Mouse (Mus musculus): ENCODE results near the gene Plekha4.
A peak's percentile ranks its signal among the peaks of the same experiment; 100 is the strongest.
"Not testable (repeated sequence)": the region's sequence is repeated elsewhere in the genome, so short reads cannot be mapped to it uniquely, and the experiment has no call there.

Plekha4 gene

DNA sequence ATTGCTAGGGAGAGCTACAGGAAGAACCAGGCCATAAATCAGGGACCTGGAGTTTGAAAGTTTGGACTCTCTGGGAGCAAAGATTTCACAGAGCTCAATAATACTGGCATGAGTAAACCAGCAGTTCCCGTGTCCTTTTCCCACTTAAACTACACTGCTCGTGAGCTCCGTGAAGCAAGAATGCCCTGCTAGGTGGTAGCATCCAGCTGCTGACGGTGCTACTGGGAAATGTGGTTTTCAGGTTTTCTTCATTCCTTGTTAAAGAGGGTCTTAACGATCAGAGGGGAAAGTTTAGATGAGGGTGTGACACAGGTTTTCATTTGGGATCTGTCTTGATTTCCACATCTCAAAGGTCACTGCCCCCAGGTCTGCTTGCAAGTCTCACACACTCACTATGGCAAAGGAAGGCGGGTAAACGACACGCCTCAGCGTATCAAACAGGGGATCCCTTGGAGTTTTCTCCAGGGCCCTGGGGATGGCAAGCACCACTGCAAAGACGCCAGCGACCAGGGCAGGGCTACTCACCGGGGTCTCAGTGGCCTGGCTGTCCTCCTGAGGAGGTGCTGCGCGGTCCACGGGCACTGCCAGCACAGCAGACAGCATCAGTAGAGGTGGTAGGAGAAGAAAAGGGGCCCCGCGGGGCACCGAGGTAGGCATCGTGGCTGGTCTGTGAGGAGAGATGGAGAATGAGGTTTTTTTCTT, 16.8 kb upstream of the Plekha4 start:
- peak; percentile 44 for DNase-seq (ENCODE audit: low read depth)

DNA sequence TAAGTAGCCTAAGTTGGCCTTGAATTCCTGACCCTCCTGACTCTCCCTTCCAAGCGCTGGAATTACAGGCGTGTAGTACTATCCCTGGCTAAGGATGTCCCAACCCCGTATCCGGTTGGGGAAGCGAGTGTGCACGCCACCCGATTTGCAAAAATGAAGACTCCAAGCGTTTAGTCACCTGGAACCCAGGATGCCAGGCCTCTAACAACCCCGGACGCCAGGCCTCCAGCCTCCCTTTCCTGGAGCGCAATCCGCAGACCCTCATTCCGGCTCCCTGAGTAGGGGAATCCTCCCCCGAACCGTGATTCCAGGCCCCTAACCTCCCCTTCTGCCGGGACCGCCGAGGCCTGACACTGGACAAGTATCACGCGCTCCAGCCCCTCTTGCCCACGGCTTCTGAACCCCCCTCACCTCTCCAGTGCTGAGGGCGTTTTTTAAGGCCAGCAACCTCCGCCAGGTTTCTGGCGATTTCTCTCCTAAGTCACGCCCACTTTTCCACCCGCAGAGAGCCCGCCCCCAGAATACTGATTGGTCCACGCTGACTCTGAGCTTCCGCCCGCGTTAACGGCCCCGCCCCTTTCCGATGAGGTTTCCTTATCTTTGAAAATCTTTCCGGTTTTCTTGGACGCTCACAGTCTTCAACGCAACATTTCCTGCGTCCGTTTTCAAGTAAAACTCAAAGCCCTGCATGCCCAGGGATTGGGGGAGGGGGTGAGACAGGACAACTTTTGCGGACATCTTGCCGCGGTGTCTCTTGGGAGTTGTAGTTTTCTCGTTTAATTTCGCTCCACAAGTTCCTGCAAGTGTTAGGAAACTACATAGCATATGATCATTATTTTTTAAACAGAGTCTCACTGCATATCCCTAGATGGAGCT, 16.0 kb upstream of the Plekha4 start, which contains the start of gene Nucb1:
Gene Nucb1 (minus strand): TSS at position 495 of the 876 bp plus-strand sequence.
- DNase-seq (ENCODE audit: low read depth): peak; percentile 100

DNA sequence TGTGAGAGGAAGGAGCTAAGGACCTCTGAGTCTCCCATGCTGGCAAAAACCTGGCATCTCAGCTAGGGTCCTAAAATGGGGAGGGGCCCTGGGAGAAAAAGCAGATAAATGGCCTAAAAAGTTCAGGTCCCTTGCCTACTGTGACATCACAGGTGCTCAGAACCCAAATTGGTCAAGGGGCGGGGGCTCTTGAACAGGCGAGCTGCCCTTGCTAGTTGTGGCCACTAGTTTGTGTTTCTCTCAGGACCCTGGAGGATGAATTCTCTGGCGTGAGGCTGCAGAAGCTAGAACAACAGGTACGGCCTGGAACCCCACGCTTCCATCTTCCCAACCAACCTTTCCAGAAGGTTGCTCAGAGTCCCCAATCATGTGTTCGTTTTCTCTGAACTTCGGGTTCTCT, 11.7 kb upstream of the Plekha4 start:
- DNase-seq (ENCODE audit: low read depth): no peak

DNA sequence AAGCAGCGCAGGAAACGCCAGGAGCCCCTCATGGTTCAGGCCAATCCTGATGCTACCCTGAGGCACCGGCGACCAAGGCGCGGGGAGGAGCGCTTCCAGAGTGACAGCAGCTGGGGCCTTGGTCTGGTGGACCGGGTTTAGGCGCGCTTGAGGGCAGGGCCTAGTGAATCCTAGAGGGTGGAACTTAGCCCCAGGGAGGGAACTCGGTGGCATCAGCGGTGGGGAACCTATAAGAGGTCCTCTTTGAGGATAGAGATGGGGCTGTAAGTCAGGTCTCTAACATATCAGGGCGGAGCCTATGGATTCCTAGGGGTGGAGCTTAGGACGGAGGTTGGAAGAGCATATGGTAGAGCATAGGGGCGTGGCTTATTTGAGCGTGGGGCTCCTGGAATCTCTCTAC, 10.7 kb upstream of the Plekha4 start:
- no peak for DNase-seq (ENCODE audit: low read depth)

DNA sequence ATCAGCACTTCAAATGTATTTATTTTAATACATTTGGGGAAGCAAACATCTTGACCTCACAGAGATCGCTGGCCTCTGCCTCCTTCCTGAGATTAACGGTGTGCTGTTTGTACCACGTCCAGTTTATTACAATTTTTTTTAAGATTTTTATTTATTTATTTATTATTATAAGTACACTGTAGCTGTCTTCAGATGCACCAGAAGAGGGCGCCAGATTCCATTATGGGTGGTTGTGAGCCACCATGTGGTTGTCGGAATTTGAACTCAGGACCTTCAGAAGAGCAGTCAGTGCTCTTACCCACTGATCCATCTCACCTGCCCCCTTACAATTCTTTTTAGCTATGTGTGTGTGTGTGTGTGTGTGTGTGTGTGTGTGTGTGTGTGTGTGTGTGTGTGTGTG, 9.3 kb upstream of the Plekha4 start:
- not testable (repeated sequence) for DNase-seq (ENCODE audit: low read depth)

DNA sequence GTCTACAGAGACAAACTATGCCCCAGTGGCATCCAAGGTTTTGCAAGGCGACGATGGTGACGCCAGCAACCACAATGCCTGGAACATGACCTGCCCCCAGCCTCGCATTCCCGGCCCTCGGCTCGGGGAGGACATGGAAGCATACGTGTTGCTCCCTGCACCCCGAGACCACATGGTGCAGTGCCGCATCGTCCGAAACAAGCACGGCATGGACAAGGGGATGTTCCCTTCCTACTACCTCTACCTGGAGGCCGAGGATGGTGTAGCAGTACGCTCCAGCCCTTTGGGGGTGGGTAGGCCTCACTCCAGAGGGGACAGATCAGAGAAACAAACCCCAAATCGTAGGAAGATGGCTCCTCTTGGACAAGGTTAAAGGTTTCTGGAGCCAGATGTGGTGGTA, 7.5 kb upstream of the Plekha4 start:
- DNase-seq (ENCODE audit: low read depth): no peak

DNA sequence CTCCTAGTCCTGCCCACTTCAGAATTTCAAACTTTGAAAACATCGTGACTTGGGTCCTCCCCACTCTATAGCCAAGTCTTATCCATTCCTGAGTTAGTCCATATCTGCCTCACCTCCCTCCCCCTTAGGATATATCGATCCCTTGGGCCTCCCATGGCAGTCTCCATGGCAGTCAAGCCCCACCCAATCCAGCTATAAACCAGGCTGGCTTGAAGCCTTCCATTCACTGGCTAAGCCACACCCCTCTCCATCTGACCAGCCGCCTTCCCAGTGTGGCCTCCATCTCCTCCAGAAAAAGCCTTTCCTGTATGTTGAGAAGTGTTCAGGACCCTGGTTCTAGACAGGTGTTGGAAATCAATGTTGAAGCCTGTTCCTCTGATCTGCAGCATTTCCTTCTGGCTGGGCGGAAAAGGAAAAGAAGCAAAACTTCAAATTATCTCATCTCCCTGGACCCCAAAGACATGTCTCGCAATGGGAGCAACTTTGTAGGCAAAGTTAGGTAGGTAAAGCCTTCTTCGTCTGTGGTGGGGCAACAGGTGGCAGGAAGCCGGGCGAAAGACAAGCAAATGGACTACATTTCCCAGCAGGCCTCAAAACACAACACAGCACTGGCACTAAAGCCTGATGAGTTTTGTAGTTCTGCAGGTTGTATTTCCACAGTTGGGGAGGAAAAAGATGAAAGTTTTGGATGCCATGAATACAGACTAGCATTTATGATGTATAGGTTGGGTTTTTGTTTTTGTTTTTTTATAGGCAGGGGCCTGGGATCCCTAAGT, 6.6 kb upstream of the Plekha4 start:
- DNase-seq (ENCODE audit: low read depth): no peak

DNA sequence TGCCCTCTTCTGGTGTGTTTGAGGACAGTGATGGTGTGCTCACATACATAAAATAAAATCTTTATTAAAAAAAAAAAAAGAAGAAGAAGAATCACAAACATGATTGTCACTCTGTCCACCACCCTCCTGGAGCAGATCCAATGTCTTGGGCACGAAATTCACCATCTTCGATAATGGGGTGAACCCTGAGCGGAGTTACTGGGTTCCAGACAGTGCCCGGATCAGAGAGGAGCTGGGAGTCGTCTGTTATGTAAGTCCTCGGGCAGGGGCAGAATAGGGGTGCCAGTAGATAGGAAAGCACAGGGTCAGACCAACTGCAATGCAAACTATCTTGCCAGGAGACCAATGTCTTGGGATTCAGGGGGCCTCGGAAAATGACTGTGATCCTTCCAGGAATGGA, 5.5 kb upstream of the Plekha4 start:
- no peak for DNase-seq (ENCODE audit: low read depth)

DNA sequence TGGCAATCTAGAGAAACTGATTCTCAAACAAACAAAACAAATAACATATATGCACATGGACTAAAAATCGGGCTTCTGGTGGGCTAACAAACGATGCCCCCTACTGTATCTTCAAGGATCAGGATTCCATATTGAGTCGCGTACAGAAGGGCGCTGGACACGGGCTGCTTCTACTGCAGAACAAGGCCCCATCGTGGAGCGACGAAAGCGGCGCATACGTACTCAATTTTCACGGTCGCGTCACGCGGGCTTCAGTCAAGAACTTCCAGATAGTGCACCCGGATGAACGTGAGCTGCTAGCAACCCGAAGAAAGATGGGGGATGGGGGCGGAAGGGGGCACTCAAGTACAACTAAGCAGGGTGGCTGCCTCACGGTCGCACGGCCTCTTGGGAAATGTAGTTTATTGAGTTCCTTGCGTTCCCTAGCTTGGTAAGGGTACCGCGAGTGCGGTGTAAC, 4.4 kb upstream of the Plekha4 start:
- DNase-seq (ENCODE audit: low read depth): peak; percentile 92

DNA sequence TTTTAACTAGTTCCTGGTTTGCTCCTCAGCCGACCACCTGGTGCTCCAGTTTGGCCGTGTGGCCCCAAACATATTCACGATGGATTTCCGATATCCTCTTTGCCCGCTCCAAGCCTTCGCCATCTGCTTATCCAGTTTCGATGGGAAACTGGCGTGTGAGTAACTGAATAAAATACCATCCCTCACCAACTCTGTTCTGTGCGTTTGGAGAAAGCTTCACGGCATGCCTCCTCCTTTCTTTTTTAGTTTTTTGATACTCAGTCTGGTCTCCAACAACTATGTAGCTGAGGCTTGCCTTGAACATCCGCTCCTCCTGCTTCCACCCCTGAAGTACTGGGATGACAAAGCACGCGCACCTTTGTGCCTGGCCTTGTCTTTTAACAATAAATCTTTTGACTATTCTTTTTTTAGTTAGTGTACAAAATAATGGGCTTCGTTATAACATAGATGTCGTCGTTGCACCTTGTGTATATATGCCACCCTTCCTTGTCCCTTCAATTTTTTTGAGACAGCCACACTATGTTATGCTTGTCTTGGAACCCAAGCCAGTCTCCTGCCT, 3.9 kb upstream of the Plekha4 start:
- DNase-seq (ENCODE audit: low read depth): no peak

DNA sequence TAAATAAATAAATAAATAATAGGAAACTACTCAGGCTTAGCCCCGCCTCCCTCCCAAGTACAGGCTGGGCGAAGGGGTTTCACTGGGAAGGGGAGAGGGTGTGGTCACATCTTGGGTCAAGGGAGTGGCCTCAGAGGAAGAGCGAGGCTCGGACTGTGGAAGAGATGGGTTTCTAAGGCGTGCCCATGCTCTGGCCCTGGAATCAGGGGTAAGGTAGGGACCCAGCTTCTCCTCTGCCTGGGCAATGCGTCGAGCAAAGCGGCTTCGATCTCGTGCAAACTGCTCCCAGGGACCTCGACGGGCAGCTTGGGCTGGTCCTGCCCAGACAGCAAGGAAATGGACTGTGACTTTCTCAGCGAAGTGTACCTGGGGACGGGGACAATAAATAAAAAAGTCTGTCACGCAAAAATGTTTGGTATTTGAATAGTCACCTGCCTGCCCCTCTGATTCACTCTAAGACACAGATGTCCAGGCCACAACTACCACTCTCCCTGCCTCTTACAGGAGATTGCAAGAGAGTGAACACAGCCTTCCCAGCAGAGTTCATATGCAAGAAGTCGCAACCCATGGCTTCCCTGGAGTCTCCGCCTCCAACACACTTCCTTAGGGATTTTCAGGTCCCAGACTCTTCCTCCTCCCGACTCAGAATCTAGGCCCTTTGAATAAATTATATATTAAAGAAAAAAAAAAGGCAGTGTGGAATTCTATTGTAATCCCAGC, 3.0 kb upstream of the Plekha4 start:
- DNase-seq (ENCODE audit: low read depth): no peak

DNA sequence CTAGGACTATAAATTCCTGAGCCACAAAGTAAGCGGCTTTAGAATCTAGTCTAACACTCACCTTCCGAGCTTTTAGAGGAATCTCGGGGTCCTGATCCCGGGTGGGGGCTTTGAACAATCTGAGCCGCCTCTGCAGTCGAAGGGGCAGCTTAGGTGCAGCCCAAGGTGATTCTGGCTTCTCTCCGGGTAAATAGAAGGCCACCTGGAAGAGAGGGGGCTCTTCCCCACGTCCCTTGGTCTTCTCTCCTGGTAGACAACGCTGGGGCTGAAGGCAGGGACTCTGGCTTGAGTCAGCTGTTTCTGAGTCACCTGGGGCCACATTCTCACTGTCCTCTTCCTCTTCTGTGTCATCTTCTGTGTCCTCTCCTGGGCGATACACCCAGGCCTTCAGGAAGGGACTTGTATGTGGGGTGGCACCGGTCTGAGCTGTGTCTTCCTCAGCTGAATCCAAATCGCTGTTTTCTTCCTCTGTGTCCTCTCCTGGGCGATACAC, 2.4 kb upstream of the Plekha4 start:
- DNase-seq (ENCODE audit: low read depth): no peak

DNA sequence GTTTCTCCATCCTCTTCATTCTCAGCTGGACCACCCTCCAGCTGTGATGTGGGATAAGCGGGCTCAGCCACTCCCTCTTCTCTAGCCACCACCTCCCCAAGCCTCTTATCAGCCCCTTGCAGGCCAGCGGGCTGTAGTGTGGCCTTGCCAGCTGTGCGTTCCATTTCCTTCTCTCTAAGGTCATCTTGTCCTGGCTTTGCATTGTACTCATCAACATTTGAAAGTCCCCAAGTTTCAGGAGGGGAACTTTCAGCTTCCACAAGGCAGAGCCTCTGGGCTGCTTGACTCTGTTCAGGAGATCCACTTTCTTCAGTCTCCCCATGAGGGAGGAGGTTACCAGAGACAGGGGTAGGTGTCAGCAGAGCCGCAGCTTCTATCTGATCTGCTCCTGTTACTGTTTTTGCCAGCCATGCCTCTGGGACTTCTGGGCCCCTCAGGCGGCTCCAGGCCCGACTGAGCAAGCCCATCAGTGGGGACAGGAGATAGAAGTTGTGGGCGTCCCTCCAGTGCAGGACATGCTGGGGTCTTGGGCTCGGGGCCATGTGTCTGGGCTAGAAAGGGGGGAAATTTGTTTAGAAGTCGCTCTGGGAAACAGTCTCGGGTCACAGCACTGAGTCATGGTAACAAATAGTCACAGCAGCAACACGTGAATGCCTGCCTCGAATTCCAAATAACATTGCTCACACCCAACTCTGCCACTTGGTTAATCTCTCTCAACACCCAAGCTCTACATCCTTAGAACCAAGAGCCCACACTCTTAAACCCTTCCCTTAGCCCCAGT, 1.1 kb upstream of the Plekha4 start:
- DNase-seq (ENCODE audit: low read depth): peak; percentile 97

DNA sequence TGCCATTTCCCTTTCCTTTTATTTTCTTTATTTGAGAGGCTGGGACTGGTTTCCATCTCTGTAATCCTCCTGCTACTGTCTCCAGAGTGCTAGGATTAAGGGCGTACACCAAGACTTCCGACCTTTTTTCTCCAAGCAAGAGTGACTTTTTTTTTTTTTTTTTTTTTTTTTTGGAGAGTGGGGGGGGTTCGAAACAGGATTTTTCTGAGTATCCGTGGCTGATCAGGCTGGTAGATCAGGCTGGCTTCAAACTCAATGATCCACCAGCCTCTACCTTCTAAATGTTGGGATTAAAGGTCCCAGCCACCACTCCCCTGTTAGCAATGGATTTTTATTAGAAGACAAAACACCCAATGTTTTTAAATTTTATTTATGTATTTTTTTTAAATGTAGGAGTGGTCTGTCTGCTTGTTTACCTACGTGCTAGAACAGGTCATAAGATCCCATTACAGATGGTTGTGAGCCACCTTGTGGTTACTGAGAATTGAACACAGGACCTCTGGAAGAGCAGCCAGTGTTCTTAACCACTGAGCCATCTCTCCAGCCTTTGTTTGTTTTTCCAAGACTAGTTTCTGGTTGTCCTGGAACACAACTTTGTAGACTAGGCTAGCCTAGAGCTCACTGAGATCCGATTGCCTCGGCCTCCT, 467 bp downstream of the Plekha4 start:
- peak; percentile 77 for DNase-seq (ENCODE audit: low read depth)

DNA sequence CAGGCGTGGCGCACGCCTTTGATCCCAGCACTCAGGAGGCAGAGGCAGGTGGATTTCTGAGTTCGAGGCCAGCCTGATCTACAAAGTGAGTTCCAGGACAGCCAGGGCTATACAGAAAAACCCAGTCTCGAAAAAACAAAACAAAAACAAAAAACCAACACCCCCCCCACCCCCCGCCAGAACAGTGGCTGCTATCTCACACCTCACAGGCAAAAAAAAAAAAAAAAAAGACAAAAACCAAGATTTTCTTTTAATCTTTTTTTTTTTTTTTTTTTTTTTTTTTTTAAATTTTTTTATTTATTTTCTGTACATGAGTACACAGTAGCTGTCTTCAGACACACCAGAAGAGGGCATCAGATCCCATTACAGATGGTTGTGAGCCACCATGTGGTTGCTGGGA, 1.0 kb downstream of the Plekha4 start:
- not testable (repeated sequence) for DNase-seq (ENCODE audit: low read depth)

DNA sequence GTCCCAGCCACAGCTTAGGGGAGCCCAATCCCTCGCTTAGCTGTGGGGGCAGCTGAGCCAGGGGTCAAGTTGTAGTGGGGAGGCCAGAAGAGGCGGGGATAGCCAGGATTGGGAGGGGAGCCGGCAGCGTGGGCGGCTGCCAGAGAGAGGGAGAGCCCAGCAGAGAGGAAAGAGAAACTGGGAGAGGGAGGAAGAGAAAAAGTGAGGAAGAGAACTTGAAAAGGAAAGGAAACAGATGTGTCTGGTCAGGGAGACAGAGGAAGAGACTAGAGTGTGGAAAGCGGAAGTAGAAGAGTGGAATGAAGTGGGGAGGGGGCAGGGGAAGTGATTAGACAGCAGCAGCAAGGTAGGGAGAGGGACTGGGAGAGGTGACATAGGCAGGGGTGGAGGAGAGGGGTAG, 3.3 kb downstream of the Plekha4 start:
- peak; percentile 60 for DNase-seq (ENCODE audit: low read depth)

DNA sequence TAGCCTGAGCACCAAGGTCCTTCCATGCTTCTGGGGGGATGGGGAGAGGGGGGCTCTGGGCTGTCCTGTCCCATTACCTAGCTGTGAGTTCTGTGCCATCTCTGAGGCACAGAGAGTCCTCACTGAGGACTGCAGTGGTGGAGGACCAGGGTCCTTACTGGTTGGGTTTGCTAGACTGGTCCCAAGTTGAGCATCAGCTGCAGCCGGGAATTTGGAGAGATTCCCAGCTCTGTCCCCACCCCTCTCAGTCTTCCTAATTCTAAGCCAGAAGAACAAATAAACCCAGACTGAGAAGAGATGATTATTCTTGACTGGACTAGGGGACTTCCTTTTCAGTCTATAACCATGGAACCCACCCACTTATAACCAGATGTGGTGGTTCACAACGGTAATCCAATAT, 4.5 kb downstream of the Plekha4 start:
- no peak for DNase-seq (ENCODE audit: low read depth)

DNA sequence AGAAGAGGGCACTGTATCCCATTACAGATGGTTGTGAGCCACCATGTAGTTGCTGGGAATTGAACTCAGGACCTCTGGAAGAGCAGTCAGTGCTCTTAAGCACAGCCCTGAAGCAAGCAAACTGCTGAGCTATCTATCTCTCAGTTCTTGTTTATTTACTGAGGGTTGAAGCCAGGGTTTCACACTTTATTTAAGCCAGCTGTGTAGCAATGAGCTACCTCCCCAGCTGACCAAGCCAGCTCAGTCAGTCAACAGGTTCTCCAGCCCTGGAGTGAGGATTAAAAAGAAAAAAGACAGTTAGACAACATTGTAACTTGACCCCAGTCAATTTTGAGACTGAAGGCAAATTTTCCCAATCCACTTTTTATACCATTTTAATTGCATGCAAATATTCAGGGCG, 9.5 kb downstream of the Plekha4 start:
- no peak for DNase-seq (ENCODE audit: low read depth)

DNA sequence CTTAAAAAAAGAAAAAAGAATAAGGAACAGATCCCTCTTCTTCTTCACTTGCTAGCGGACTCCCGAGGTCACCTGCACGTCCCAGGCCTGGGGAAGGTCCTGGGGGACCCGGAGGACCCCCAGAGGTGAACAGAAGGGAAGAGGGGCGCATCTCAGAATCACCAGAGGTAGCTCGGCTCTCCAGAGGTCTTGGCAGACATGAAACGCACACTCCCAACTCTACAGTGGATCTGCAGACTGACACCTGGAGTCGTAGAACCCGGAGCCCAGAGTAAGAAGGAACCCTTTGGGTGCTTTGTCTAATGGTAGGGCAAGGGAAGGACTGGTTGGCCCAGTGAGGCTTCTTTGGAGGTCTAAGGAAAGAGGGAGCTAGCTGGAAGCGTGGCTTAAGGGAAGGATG, 11.5 kb downstream of the Plekha4 start:
- DNase-seq (ENCODE audit: low read depth): no peak

Measured in 416B (cell line).